Mouse (Mus musculus): ENCODE results near the gene Chmp1a.
A peak's percentile ranks its signal among the peaks of the same experiment; 100 is the strongest.
"Not testable (repeated sequence)": the region's sequence is repeated elsewhere in the genome, so short reads cannot be mapped to it uniquely, and the experiment has no call there.

Gene Chmp1a

GRCm38 (mm10) chr8:123212321-123213117 lies at the start of gene Chmp1a, which contains the start of gene Spata33:
Gene Chmp1a, minus strand, starts transcription at chr8:123212763.
Gene Spata33, plus strand, starts transcription at chr8:123212832.
- peak; percentile 95 for DNase-seq (ENCODE audit: low read depth)

DNA sequence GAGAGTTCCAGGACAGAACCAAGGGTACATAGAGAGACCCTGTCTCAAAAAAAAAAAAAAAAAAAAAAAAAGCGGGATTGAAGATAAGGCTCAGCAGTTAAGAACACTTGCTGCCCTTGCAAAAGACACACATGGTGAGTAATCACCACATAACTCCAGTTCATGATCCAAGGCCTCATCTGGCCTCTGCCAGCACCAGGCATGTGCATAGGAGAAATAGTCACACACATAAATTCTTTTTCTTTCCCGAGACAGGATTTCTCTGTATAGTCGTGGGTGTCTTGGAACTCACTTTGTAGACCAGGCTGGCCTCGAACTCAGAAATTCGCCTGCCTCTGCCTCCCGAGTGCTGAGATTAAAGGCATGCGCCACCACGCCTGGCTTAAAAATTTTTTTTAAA lies 45.0 kb upstream of the Chmp1a start:
- not testable (repeated sequence) for DNase-seq (ENCODE audit: low read depth)

DNA sequence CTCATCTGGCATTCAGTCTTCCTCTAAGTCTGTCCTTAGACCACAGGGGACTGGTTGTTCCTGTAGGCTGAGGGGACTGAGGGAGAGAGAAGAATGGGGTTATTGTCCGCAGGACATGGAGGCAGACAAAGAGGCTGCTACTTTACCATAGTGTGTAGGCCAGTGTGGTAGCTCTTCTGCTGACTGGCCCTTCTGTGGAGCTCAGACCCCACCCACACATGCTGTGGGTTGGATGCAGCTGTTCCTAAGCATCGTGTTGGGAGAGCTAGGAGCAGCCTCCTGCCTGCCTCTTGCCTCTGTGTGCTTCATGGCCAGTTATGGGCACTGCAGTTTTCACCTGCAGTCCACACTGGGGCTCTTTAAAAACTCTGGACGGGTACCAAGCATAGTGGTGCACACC lies 44.6 kb upstream of the Chmp1a start:
- DNase-seq (ENCODE audit: low read depth) = no peak

GRCm38 (mm10) chr8:123255170-123255569 lies 42.6 kb upstream of the Chmp1a start:
- DNase-seq (ENCODE audit: low read depth) = peak; percentile 35

DNA sequence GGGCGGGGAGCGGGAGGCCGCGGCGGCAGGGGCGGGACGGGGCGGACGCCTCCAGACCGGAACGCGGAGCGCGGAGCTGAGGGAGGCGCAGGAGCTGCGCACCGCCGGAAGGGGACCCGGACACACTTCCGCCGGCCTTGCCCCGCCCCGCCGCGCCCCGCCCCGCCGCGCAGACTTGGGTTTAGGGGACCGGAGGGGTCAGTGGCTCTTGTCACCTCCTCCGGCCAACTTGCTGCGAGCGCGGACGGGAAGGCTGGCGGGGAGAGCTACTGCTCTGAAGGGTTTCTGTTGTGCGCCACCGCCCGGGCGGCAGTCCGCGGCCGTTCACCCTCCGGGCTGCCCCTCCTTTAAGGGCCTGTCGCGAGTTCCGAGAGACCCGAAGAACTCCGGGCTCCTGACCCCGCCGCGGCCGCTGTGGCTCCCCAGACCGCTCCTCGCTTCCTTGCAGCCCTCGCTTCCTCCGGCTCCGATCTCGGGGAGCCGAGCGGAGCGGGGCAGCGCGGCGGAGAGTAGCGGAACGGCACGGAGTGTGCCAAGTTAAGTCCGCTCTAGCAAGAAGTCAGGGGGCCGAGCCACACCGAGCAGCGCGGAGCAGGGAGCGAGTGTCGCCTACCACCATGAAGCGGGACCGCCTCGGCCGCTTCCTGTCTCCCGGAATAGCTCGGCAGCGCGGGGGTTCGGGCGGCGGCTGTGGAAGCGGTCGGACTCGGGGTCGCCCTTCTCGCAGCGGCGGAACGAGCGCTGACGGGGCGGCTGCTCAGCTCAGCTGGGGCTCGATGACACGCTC lies 41.7 kb upstream of the Chmp1a start, which contains the start of the genes Zfp276 and Vps9d1:
Gene Zfp276, plus strand, starts transcription at position 97 of the 787 bp plus-strand sequence.
Gene Vps9d1, minus strand, starts transcription at position 250 of the 787 bp plus-strand sequence.
- DNase-seq (ENCODE audit: low read depth) = peak; percentile 91

GRCm38 (mm10) chr8:123253451-123254098 lies 41.0 kb upstream of the Chmp1a start:
- no peak for DNase-seq (ENCODE audit: low read depth)

GRCm38 (mm10) chr8:123252925-123253324 lies 40.4 kb upstream of the Chmp1a start:
- DNase-seq (ENCODE audit: low read depth) = no peak

DNA sequence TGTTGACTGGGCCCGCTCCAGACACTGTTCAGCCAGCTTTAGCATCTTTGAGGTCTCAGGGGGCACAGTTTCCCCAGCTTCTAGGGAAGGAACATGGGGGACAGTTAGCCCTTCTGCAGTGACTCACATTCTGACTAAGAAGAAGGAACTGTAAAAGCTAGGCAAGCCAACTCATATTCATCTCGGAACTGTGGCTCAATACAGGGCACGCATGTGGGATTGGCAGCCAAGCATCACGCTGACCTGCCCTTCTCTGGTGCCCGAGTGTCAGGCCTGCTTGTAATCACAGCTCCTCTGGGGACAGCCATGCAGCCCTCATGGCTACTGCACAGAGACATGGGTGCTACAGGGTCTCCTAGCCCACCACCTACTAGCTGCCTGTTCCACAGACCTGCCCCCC lies 38.4 kb upstream of the Chmp1a start:
- no peak for DNase-seq (ENCODE audit: low read depth)

- no peak for DNase-seq (ENCODE audit: low read depth)
Observed at GRCm38 (mm10) chr8:123248596-123248995, 36.0 kb upstream of the Chmp1a start.

DNA sequence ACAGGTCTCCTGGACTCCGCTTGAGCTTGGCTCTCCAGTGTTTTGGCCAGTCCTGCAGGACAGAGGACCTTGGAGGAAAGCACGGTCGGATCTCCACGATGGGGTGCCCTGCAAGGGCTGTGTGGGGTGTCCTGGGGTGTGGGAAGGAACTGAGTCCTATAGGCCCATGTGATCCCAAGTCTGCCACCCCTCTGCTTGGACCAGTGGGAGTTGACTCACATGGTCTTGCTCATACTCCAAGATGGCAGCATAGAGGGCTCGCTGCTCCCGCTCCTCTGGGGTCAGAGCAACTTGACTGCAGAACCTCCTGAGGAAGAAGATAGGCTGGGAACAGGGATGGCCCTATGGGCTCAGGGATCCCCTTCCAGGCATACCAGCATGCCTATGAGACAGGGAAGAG lies 35.2 kb upstream of the Chmp1a start:
- DNase-seq (ENCODE audit: low read depth) = no peak

GRCm38 (mm10) chr8:123245543-123245942 lies 33.0 kb upstream of the Chmp1a start:
- DNase-seq (ENCODE audit: low read depth) = no peak

- no peak for DNase-seq (ENCODE audit: low read depth)
Observed at GRCm38 (mm10) chr8:123244382-123244781, 31.8 kb upstream of the Chmp1a start.

DNA sequence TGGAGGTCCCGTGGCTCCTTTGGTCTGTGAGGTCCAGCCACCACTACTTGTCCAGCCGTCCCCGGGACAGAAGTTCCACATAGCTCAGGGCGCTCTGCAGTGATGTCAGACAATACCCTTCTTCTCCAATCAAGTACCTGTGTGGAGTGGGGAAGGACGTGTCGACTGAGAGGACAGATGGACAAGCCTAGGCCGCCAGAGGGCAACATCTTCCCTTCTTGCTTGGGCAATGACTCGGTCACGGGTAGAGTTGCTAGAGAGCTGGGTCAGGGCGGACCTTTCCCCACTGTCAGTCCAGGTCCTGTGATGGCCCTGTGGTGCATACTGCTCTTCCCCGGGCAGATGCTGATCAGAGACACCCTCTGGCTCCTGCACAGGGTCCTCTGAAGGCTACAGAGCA lies 30.5 kb upstream of the Chmp1a start:
- DNase-seq (ENCODE audit: low read depth) = no peak

DNA sequence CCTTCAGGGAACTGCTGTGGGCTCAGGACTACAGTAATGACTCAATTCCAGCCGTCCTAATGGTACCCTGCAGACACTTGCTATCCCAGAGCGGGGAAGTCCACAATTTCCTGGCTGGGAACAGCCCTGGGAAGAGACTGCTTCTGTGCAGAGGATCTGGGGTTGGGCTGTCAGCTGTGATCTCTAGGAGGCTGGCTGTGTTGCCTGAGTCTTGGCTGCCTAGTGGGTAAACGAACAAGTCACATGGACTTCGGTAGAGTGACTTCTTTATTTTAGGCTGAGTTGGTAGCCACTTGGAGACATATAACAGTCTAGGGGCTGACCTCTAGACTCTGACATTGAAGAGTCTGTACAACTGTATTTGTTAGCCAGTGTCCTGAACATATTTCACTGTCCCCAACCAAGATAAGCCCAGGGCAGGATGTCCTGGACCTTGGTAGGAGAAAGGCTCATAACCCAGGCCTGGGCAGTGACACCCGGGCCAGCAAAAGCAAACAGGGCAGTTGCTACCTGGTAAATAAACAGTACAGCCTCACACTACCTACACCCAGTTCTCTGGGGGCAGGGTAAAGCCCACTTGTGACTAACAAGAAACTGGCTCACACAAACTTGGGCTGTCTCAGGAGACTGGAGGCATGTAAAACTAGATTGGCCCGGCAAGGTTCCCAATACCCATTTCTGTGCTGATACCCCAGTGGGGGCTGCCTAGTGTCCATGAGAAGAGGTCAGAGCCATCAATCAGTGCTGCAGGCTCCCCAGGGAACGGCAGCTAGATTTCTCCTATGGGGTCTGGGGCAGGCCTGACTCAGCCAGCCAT lies 29.8 kb upstream of the Chmp1a start:
- no peak for DNase-seq (ENCODE audit: low read depth)

GRCm38 (mm10) chr8:123239398-123239797 lies 26.8 kb upstream of the Chmp1a start:
- DNase-seq (ENCODE audit: low read depth) = no peak

DNA sequence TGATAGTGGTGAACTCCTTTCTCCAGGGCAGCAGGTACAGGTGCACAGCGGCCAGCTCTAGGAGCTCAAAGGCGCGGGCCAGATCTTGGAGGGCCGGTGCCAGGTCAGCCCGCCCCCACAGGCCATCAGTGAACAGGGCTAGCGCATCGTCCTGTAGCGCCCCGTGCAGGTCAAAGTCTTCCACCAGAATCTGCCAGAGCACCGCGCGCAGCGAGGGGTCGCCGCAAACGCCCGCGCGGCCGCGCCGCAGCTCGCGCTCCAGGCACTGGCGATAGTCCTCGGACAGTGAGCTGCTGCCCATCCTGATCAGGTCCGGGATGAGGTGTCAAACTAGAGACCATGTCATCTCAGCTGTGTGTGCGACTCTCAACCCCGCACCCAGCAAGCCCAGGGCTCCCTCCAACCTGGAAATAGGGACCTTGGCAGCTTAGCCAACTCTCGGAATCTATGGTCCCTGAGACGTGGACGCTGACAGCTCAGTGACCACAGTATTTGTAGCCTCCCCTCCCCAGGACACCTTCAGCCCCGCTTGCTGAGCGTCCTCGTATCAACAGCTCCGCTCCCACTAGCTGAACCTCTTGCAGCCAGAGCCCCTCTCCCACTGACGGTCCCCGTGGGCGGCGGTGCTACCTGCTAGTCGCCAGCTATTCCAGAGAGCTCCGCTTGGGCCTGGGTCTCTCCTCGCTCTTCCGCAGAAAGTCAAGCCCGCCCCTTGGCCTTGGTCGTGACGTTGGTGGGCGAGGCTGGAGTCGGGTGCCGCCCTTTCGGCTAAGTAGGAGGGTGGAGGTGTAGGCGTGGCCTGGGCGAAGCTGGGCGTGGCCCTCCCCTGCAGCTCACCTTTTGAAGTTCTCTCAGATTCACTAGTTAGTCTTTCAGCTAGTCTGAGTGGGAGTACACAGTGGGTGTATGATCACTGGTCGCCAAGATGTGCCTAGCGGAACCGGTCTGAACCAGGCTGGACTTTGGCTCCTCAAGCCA lies 23.2 kb upstream of the Chmp1a start, which contains the start of gene Spata2l:
Gene Spata2l, minus strand, starts transcription at position 714 of the 978 bp plus-strand sequence.
- peak; percentile 96 for DNase-seq (ENCODE audit: low read depth)

GRCm38 (mm10) chr8:123234918-123235519 lies 22.5 kb upstream of the Chmp1a start:
- peak; percentile 56 for DNase-seq (ENCODE audit: low read depth)

DNA sequence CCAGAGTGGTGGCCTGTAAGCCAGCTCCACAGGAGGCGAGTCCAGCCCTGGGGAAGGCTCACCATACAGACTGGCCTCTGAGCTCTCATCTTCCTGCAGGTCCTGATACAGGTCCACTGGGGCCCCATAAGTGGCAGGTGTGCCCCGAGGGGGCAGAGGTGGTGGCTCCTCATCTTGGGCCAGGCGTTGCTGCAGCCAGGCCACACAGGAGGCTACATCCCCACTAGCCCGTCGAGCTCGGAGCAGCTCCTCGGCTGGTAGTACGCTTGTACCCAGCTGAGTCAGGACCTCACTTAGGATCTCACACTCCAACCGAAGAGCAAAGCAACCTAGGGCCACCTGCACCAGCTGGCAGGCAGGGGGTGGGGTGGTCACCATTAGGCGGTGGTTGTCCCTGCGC lies 21.2 kb upstream of the Chmp1a start:
- DNase-seq (ENCODE audit: low read depth) = no peak

DNA sequence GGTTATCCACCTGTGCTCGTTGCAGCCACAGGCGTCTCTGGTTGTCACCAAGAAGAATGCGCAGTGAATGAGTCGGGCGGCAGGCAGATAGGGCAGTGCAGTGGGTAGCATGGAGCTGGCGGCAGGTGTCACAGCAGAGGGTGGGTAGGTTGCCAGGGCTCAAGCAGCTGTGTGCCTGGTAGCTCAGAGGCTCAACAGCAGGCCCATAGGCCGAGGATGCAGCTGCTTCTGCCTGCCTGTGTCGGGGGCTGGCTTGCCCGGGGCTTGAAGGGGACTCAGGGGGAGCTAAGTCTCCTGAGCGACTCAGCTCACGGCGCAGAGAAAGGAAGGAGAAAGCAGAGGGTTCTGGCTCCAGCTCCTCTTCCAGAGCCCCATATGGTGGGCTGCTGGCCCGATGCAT lies 20.7 kb upstream of the Chmp1a start:
- no peak for DNase-seq (ENCODE audit: low read depth)

- DNase-seq (ENCODE audit: low read depth) = no peak
Observed at GRCm38 (mm10) chr8:123232553-123232952, 20.0 kb upstream of the Chmp1a start.

Measured in induced T-regulatory cell, adult 2 months (primary cell).